Mouse (Mus musculus) cerebellum, postnatal 25 days (tissue): ENCODE results near the gene Defb25.

ENCODE experiments used
- DNase-seq, 2 experiments: peaks; one replicate each; pipeline ENCODE4 v3.0.0; 2021; ENCODE audit warnings: mixed read lengths in 2 of 2

Gene Defb25

GRCm38 (mm10) chr2:152626774-152627591 is 4.1 kb upstream of the Defb25 start, which contains the start of gene Rem1:
Gene Rem1, plus strand, starts transcription at chr2:152626951.
- no peak for DNase-seq

GRCm38 (mm10) chr2:152625256-152625655 is 2.4 kb upstream of the Defb25 start:
- DNase-seq = no peak

- no peak for DNase-seq
These were observed 1.7 kb upstream of the Defb25 start for GRCm38 (mm10) chr2:152624566-152624965.

- DNase-seq = no peak
These were observed 702 bp downstream of the Defb25 start for GRCm38 (mm10) chr2:152622151-152622550.

GRCm38 (mm10) chr2:152620367-152621134 is 2.3 kb downstream of the Defb25 start:
- DNase-seq = no peak

GRCm38 (mm10) chr2:152617374-152617773 is 5.5 kb downstream of the Defb25 start:
- DNase-seq = no peak

GRCm38 (mm10) chr2:152616470-152616869 is 6.4 kb downstream of the Defb25 start:
- no peak for DNase-seq

- DNase-seq = peak; percentile 18 to 46
These were observed 7.3 kb downstream of the Defb25 start for GRCm38 (mm10) chr2:152615563-152615962.

GRCm38 (mm10) chr2:152612193-152612592 is 10.7 kb downstream of the Defb25 start:
- DNase-seq = no peak

- no peak for DNase-seq
These were observed 14.1 kb downstream of the Defb25 start for GRCm38 (mm10) chr2:152608719-152609118.

- DNase-seq = no peak
These were observed 15.1 kb downstream of the Defb25 start for GRCm38 (mm10) chr2:152607746-152608145.

GRCm38 (mm10) chr2:152604057-152604456 is 18.8 kb downstream of the Defb25 start, which contains the start of gene Defb36:
Gene Defb36, plus strand, starts transcription at chr2:152604327.
- DNase-seq = peak in 1 of 2 experiments; percentile 35

- no peak for DNase-seq
These were observed 21.4 kb downstream of the Defb25 start for GRCm38 (mm10) chr2:152601275-152601960.

- DNase-seq = no peak
These were observed 22.8 kb downstream of the Defb25 start for GRCm38 (mm10) chr2:152600076-152600475.

- DNase-seq = no peak
These were observed 23.6 kb downstream of the Defb25 start, which contains the start of gene Defb45 for GRCm38 (mm10) chr2:152599299-152599698. Gene Defb45, minus strand, starts transcription at chr2:152599399.

GRCm38 (mm10) chr2:152589021-152589420 is 33.8 kb downstream of the Defb25 start:
- no peak for DNase-seq

GRCm38 (mm10) chr2:152588450-152588849 is 34.4 kb downstream of the Defb25 start:
- DNase-seq = no peak

GRCm38 (mm10) chr2:152586926-152587560 is 35.8 kb downstream of the Defb25 start:
- DNase-seq = peak in 1 of 2 experiments; percentile 19

- no peak for DNase-seq
These were observed 42.2 kb downstream of the Defb25 start for GRCm38 (mm10) chr2:152580612-152581011.

GRCm38 (mm10) chr2:152580107-152580506 is 42.7 kb downstream of the Defb25 start, which contains the start of gene Defb19:
Gene Defb19, minus strand, starts transcription at chr2:152580312.
- DNase-seq = no peak

GRCm38 (mm10) chr2:152573484-152573883 is 49.4 kb downstream of the Defb25 start:
- no peak for DNase-seq
